Mouse (Mus musculus): Measurements from ENCODE around the gene Cdrt4.

DNA sequence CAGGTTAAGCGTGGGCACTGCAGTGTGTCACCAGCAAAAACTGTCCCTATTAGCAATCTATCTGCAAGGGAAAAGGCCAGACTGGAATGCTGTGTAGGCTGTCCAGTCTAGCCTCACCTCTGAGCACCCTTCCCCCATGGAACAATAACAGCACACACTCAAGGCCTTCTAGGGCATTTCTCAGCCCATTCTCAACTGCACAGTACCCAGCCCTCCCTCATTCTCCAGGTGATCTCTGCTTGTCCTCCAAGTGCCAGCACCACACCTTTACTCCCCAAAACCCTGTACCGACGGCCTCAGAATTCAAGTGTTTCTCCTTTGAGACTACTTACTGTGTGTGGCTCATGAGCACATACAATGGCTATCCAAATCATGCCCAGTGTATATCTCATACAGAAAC, 77.1 kb downstream of the Cdrt4 start:
- TF ChIP-seq POLR2A (IDR thresholded peaks at IDR 0.05; ENCODE audit: low read depth, low read length), result no peak
- TF ChIP-seq CTCF (IDR thresholded peaks at IDR 0.05; ENCODE audit: extremely low read depth, insufficient read depth, insufficient read length, insufficient replicate concordance), result no peak
